In the genomic region with DNA sequence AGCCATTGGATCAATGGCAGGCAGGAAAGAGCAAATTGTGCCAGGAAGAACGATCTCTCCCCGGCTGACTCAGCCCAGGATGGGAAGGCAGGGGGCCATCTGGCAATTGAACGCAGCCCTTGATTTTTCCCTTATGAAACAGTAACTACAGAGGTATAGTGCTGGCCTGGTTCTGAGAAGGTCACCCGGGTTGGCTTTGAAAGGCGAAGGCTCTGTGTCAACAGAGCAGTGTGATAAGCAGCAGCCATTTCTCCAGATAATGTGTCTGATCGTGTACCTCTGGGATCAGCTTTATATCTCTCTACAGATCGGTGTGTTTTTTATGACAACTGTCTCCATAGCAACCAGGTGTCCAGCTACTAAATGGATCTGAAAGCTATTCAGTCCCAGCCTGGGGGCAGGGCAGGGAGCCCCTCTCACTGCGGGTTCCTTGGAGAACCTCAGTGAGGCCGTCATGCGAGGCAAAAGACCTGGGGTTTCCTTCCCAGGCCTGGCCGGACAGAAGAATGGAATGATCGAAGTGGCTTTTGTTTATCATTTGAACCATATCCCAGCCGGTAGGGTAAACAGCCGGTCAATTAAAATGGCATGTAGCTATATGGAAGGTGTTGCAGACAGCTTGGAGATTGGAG, we compare ENCODE assay signal across 8 mouse cellular contexts.
DNase-seq lines count a peak whose midpoint lies in the region; ATAC-seq and TF ChIP-seq lines count a peak whose summit lies in the region.

No protein-coding gene starts in this region.

- peak overlapping the region; percentile 47; the same call in 1 of the 2 replicates for H3K9ac ChIP-seq in forebrain, embryonic 16.5 days (replicated peaks; ENCODE audit: low read depth, low read length)
- H3K9ac ChIP-seq in kidney, postnatal 0 days (ENCODE audit: low read depth, low read length), result no peak overlapping the region
- H3K9ac ChIP-seq in neural tube, embryonic 14.5 days (replicated peaks; ENCODE audit: low read depth, low read length), result 0 out of 2 replicates have a peak overlapping the region, but pooled peaks have one; percentile 34

- DNase-seq in heart, adult 18-20 months, result peak; percentile 47 to 62
- DNase-seq in heart, postnatal 25 days (ENCODE audit: low spot score), result no peak
- peak; percentile 71 for DNase-seq in adrenal gland, adult 8-10 months
- DNase-seq in kidney, postnatal 0 days (ENCODE audit: low spot score), result no peak
- DNase-seq in urinary bladder, postnatal 10 days (ENCODE audit: low spot score), result no peak
- DNase-seq in frontal cortex, postnatal 36 days (ENCODE audit: low spot score in 2 of 2), result no peak

- peak overlapping the region; percentile 38; the same call in 1 of the 2 replicates for H3K4me2 ChIP-seq in forebrain, embryonic 16.5 days (ENCODE audit: low read length)
- H3K4me2 ChIP-seq in kidney, postnatal 0 days (ENCODE audit: low read length), result 0 out of 2 replicates have a peak overlapping the region, but pooled peaks have one; percentile 30
- H3K4me2 ChIP-seq in neural tube, embryonic 14.5 days (ENCODE audit: low read depth, low read length), result no peak overlapping the region

- intact Hi-C loops in heart, postnatal 25 days (cut with DNase I), result no loop called here

- H3K9me3 ChIP-seq in forebrain, embryonic 16.5 days (ENCODE audit: control insufficient read depth, low read length), result no peaks in the 10 kb centered on the region
- H3K9me3 ChIP-seq in kidney, postnatal 0 days (replicated peaks; ENCODE audit: low read length), result no peaks in the 10 kb centered on the region
- no peaks in the 10 kb centered on the region for H3K9me3 ChIP-seq in neural tube, embryonic 14.5 days (ENCODE audit: control insufficient read depth, low read length)

- no peaks in the 10 kb centered on the region for H3K27me3 ChIP-seq in forebrain, embryonic 16.5 days (replicated peaks; ENCODE audit: control insufficient read depth, insufficient read depth, low read length)
- H3K27me3 ChIP-seq in kidney, postnatal 0 days (ENCODE audit: insufficient read depth, low read length), result no peaks in the 10 kb centered on the region
- no peaks in the 10 kb centered on the region for H3K27me3 ChIP-seq in neural tube, embryonic 14.5 days (ENCODE audit: control insufficient read depth, insufficient read depth, low read length)

- peaks cover 70% of the 10 kb centered on the region for H3K4me1 ChIP-seq in forebrain, embryonic 16.5 days (replicated peaks; ENCODE audit: control insufficient read depth, insufficient read depth, low read length)
- peaks cover 60% of the 10 kb centered on the region for H3K4me1 ChIP-seq in kidney, postnatal 0 days (replicated peaks; ENCODE audit: insufficient read depth, low read length)
- H3K4me1 ChIP-seq in neural tube, embryonic 14.5 days (ENCODE audit: control insufficient read depth, insufficient read depth, low read length), result peaks cover 64% of the 10 kb centered on the region

- H3K4me3 ChIP-seq in forebrain, embryonic 16.5 days (replicated peaks; ENCODE audit: low read length), result no peak overlapping the region
- no peak overlapping the region for H3K4me3 ChIP-seq in kidney, postnatal 0 days (replicated peaks; ENCODE audit: low read depth, low read length)
- no peak overlapping the region for H3K4me3 ChIP-seq in neural tube, embryonic 14.5 days (ENCODE audit: low read depth, low read length)

- no peak for TF ChIP-seq CTCF in kidney, postnatal 0 days (IDR thresholded peaks at IDR 0.05; ENCODE audit: low read depth)

- 19% methylated on average over 14 of the region's 14 CpGs for WGBS in forebrain, embryonic 16.5 days
- WGBS in kidney, postnatal 0 days, result 27% methylated on average over 14 of the region's 14 CpGs
- WGBS in neural tube, embryonic 14.5 days, result 27% methylated on average over 14 of the region's 14 CpGs

- ATAC-seq in forebrain, embryonic 16.5 days, result 0 out of 2 replicates have a peak, but pooled peaks have one; percentile 2
- no peak for ATAC-seq in kidney, postnatal 0 days (replicated peaks; ENCODE audit: low FRiP score, low read depth)
- ATAC-seq in neural tube, embryonic 14.5 days (ENCODE audit: low read depth), result no peak

- H3K36me3 ChIP-seq in forebrain, embryonic 16.5 days (ENCODE audit: control insufficient read depth, insufficient read depth), result no peaks in the 10 kb centered on the region
- H3K36me3 ChIP-seq in kidney, postnatal 0 days (ENCODE audit: insufficient read depth, low read length), result no peaks in the 10 kb centered on the region
- H3K36me3 ChIP-seq in neural tube, embryonic 14.5 days (ENCODE audit: control insufficient read depth, insufficient read depth, low read length), result no peaks in the 10 kb centered on the region

- H3K27ac ChIP-seq in forebrain, embryonic 16.5 days (ENCODE audit: low read length), result peak overlapping the region; percentile 80
- peak overlapping the region; percentile 89 for H3K27ac ChIP-seq in kidney, postnatal 0 days
- H3K27ac ChIP-seq in neural tube, embryonic 14.5 days (ENCODE audit: low read depth, low read length), result peak overlapping the region; percentile 95

Comparison
In these comparisons a context has a peak if more than half of its experiments do, and no peak if none do; other contexts are left out.
1. DNase-seq: peak in heart, adult 18-20 months (2 of 2) and adrenal gland, adult 8-10 months (single experiment); none in heart, postnatal 25 days (single experiment), kidney, postnatal 0 days (single experiment), urinary bladder, postnatal 10 days (single experiment) and frontal cortex, postnatal 36 days (0 of 2).
2. Peak in every context shown above with its lines, with median percentiles within 50 percentile points of each other: H3K27ac ChIP-seq.